Mouse (Mus musculus) kidney, adult 2 months (tissue): ENCODE results near the gene Nfib. TPM values are rescaled to one million over a fixed set of nuclear protein-coding genes. Genes with fewer than 3 reads are reported as not detected.
A peak's percentile ranks its signal among the peaks of the same experiment; 100 is the strongest.

Experiments used
- DNase-seq: peaks from one replicate; pipeline ENCODE4 v3.0.0; 2021
- H3K27ac ChIP-seq: fragments of 200-500 bp; 2 replicates; pipeline ENCODE4 v1.5.1; 2012; ENCODE audit warnings: low read depth, low read length, control low read depth, inconsistent platforms; ENCODE audit not compliant: insufficient read depth
- H3K27me3 ChIP-seq: fragments of 200-500 bp; replicated peaks from 2 replicates; pipeline ENCODE4 v1.6.1; 2012; ENCODE audit warnings: mild to moderate bottlenecking, moderate library complexity, low read length, inconsistent platforms; ENCODE audit not compliant: control insufficient read depth, insufficient read depth
- H3K36me3 ChIP-seq: fragments of 200-500 bp; 2 replicates; pipeline ENCODE4 v1.6.1; 2012; ENCODE audit warnings: mild to moderate bottlenecking, moderate library complexity, low read length, inconsistent platforms; ENCODE audit not compliant: control insufficient read depth, insufficient read depth
- H3K4me1 ChIP-seq: fragments of 200-500 bp; 2 replicates; pipeline ENCODE4 v1.6.1; 2011; ENCODE audit warnings: low read length; ENCODE audit not compliant: control insufficient read depth, insufficient read depth
- H3K4me3 ChIP-seq: fragments of 200-500 bp; 2 replicates; pipeline ENCODE4 v1.5.1; 2011; ENCODE audit warnings: mild to moderate bottlenecking, low read depth, low read length, control low read depth; ENCODE audit not compliant: insufficient read depth
- CTCF ChIP-seq: fragments of 200-500 bp; conservative IDR thresholded peaks from 2 replicates; pipeline ENCODE4 v1.5.1; 2011; ENCODE audit warnings: low read depth, mild to moderate bottlenecking, control low read depth, low read length, moderate library complexity, mixed read lengths; ENCODE audit not compliant: insufficient read depth, insufficient read length
- POLR2A ChIP-seq: fragments of 200-500 bp; IDR thresholded peaks from one replicate; pipeline ENCODE4 v1.6.1; 2011; ENCODE audit warnings: low read depth, low read length, control low read depth
- WGBS: fragments of 180-500 bp; shearing (Covaris S2); methylation state at CpG from one replicate; pipeline ENCODE4 v1.1.7; 2018; 5-methylcytosine and 5-hydroxymethylcytosine counted together
- polyA plus RNA-seq: library from polyadenylated mRNA; depleted of rRNA; stranded (reverse); fragments of >200 nt; gene quantifications from 2 replicates; pipeline ENCODE4 v1.2.3, GENCODE M21; 2012

Gene Nfib
- polyA plus RNA-seq, 1 experiment: 17.6 TPM

DNA sequence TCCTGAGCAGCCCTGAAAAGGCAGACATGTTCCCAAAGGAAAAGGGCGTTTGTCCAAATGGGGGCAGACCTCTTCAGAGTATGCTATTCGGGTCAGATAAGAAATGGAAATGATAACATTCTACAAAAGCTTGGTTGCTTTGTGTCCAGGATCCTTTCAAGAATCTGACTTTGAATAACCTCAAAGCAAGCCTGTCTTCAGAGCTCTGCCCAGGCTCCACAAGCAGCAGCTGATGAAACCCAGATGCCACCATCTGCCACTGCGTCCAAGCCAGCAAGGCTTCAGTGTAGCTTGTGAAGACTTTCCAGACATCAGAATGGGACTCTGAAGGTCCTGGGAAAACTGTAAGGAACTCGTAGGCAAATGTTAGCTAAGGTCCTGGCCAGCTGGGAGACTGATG lies 289.7 kb downstream of the Nfib start:
- WGBS: 83% methylated on average over 4 of the region's 4 CpGs

DNA sequence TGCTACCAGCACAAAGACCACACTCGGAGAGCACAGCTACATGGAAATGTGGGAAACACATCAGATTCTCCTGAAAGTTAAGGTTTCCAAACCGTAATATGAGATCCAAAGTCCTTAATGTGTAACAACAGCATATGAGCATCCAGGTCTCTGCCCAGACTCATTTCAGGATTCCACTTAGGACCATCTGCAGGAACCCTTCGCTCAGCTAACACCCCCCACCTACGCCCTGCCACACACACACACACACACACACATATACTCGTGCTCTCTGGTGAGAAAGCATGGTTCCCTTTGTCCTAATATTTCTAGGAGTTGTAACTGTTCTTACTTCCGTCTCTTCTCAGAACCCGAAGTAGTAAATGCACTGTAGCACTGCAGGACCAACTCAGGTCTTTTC lies 292.9 kb downstream of the Nfib start:
- no peak for TF ChIP-seq CTCF
- no peak for TF ChIP-seq POLR2A
- H3K36me3 ChIP-seq: no peaks in the 10 kb centered on the region
- peak overlapping the region; percentile 76 for H3K27ac ChIP-seq
- DNase-seq: no peak
- H3K27me3 ChIP-seq: no peaks in the 10 kb centered on the region
- 65% methylated on average over 7 of the region's 7 CpGs for WGBS
- H3K4me1 ChIP-seq: peaks cover 23% of the 10 kb centered on the region
- H3K4me3 ChIP-seq: no peak overlapping the region

More for the DNA sequence above, 289.7 kb downstream of the Nfib start:
- Histone ChIP-seq H3K4me3 (no peak overlapping the region), H3K36me3 (no peaks in the 10 kb centered on the region), H3K27ac (no peak overlapping the region), H3K27me3 (no peaks in the 10 kb centered on the region), H3K4me1 (peaks cover 28% of the 10 kb centered on the region)
- no peak for DNase-seq
- TF ChIP-seq POLR2A: no peak
- TF ChIP-seq CTCF: no peak

DNA sequence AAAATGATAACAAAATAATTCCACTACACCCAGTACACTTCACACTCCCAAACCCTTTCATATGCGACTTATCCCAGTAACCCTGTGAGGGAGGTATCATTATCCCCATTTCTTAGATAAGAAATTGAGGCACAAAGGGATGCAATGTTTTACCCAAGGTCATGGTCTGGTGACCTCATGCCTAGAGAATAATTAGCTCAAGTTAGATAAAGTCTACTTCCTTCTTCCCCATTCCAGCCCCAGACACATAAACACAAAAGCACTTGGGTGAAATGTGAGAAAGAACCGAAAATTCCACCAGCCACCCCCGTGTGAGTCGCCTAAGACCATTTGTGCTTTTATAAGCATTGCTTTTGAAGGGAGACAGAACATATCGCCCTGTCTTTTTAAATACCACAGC lies 293.6 kb downstream of the Nfib start:
- H3K4me1 ChIP-seq: peaks cover 23% of the 10 kb centered on the region
- peak overlapping the region; percentile 76 for H3K27ac ChIP-seq
- TF ChIP-seq POLR2A: no peak
- TF ChIP-seq CTCF: no peak
- H3K27me3 ChIP-seq: no peaks in the 10 kb centered on the region
- 34% methylated on average over 5 of the region's 5 CpGs for WGBS
- H3K4me3 ChIP-seq: no peak overlapping the region
- peak; percentile 45 for DNase-seq
- no peaks in the 10 kb centered on the region for H3K36me3 ChIP-seq

DNA sequence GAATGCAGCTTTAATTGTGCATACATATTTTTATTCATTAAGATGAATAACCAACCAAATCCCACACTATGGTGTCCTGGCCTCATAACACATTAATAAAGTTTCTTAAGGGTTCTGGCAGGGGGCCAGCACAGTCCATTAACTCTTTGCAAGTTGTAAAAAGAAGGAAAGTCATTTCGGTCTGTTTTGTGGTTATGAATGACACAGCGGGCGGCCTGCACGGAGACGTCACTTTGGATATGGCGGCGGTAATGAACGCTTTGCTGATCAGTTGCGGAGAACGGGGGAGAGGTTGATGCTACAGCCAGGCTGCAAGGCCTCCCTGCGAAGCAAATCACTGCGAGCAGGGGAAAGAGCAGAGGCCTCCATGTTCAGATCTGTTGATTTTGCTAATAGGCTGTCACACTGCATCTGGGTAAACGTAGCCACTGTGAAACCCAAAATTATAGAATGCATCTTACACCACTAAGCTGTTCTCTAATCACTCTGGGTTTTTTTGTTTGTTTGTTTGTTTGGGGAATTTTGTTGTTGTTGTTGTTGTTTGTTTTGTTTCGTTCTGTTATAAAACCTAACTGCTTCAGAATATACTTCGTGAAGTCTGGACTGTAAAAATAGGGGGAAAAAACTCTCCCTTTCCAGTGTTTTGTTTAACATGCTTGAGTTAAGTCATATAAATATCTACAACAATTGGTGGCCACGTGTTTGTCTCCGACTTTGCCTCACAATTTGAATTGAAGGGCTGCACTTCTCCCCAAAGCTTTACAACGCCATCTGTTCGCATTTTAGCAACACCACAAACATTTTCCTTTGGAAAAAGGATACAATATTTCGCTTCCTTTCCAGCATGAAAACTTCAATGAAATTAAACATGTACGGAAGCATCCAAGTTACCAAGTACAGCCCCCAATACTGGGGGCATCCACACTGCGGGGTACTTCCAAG lies 296.8 kb downstream of the Nfib start:
- Histone ChIP-seq H3K4me1 (peaks cover 35% of the 10 kb centered on the region), H3K27me3 (no peaks in the 10 kb centered on the region), H3K36me3 (no peaks in the 10 kb centered on the region), H3K4me3 (no peak overlapping the region), H3K27ac (peak overlapping the region; percentile 42; the same call in 1 of the 2 replicates)
- no peak for TF ChIP-seq POLR2A
- no peak for TF ChIP-seq CTCF
- DNase-seq: no peak
- 72% methylated on average over 22 of the region's 22 CpGs for WGBS

DNA sequence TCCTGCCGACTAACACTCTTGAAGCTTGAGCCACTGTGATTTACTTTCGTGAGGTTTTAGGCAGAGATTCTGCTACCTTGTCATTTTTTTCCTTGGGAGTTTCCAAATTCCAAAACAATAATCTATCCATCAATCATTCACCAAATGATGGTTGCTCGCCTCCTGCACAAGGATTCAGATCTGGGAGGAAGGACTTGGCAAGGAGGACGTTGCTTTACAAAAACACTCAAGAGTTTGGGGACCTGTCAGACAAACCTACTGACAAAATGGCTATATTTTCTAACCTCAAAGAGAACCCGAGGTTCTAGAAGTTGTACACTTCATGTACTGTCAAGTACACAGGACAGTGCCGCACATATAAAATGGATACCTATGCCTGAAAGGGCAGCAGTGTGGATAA lies 299.0 kb downstream of the Nfib start:
- peak; percentile 56 for DNase-seq
- no peaks in the 10 kb centered on the region for H3K27me3 ChIP-seq
- H3K27ac ChIP-seq: no peak overlapping the region
- 49% methylated on average over 6 of the region's 6 CpGs for WGBS
- no peaks in the 10 kb centered on the region for H3K36me3 ChIP-seq
- peaks cover 18% of the 10 kb centered on the region; the same call in 1 of the 2 replicates for H3K4me1 ChIP-seq
- TF ChIP-seq POLR2A (no peak), CTCF (no peak)
- H3K4me3 ChIP-seq: no peak overlapping the region

DNA sequence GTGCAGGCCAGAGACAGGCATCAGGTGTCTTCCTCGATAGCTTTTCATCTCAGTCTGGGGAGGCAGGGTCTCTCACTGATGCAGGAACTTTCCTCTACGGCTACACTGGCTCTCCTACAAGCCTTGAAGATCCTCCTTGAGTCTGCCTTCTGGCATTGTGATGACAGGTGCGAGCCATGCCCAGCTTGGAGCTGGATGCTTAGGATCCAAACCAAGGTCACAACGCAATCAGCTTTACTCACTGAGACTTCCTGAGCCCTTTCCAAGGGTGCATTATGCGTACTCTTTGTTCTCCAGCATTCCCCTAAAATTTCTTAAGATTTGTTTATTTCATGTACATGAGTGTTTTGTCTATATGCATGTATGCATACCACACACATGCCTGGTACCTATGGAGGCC lies 299.8 kb downstream of the Nfib start:
- WGBS: 93% methylated on average over 5 of the region's 5 CpGs
- Histone ChIP-seq H3K27ac (no peak overlapping the region), H3K27me3 (no peaks in the 10 kb centered on the region), H3K36me3 (no peaks in the 10 kb centered on the region), H3K4me1 (peaks cover 17% of the 10 kb centered on the region; the same call in 1 of the 2 replicates), H3K4me3 (no peak overlapping the region)
- DNase-seq: no peak
- TF ChIP-seq CTCF: no peak
- no peak for TF ChIP-seq POLR2A

DNA sequence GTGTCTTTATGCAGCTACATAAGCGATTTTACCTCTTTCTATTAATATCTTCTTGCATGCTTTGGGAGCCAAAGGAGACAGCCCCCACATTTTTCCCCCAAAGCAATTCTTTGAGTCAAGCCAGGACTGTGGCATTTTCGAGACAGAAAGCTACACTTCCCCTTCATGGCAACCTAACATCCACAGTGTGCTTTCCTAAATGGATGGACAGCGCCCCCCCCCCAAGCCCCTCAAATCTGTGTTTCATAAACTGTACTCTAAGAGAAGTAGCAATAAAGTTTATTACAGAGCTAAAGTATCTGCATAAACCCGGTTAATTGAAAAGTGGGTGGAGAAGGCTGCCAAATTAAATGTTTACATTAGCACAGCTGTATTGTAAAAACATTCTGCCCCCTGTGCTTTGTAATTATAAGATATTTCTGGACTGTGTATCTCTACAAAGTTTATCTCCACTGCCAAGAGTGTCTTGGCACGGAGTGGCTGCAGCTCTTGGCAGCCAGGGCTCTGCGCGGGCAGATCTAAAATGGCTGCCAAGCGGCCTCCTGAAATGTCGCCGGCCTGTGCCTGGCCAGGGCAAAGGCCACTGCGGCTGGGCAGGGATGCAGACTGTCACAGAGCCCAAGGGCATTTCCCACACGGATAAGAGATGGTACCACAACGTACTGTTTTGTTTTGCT lies 301.4 kb downstream of the Nfib start:
- no peak for TF ChIP-seq POLR2A
- no peak for TF ChIP-seq CTCF
- peak overlapping the region; percentile 58 for H3K27ac ChIP-seq
- H3K27me3 ChIP-seq: no peaks in the 10 kb centered on the region
- peak; percentile 89 for DNase-seq
- H3K4me3 ChIP-seq: no peak overlapping the region
- no peaks in the 10 kb centered on the region for H3K36me3 ChIP-seq
- H3K4me1 ChIP-seq: peaks cover 30% of the 10 kb centered on the region
- WGBS: 46% methylated on average over 13 of the region's 13 CpGs
